Mouse (Mus musculus): ENCODE measurements around the gene Mad2l1bp.
A peak's percentile ranks its signal among the peaks of the same experiment; 100 is the strongest.

- TF ChIP-seq POLR2A (IDR thresholded peaks at IDR 0.05; ENCODE audit: low read depth, low read length) (no peak), NRF1 (IDR thresholded peaks at IDR 0.05; ENCODE audit: low read depth, low read length) (no peak), CHD1 (IDR thresholded peaks at IDR 0.05; ENCODE audit: low read depth, low read length) (no peak), SIN3A (IDR thresholded peaks at IDR 0.05; ENCODE audit: low read length) (no peak), EP300 (IDR thresholded peaks at IDR 0.05; ENCODE audit: low read length) (no peak), CTCF (conservative IDR thresholded peaks at IDR 0.05 in 1 of 2, IDR thresholded peaks at IDR 0.05 in 1 of 2; ENCODE audit: low read depth in 2 of 2, low read length in 2 of 2) (peak in 1 of 2 experiments; percentile 40; a peak in 2 of 4 replicates), MYC (IDR thresholded peaks at IDR 0.05; ENCODE audit: low read depth, low read length) (no peak), ZNF384 (IDR thresholded peaks at IDR 0.05; ENCODE audit: low read depth, low read length) (no peak), PAX5 (IDR thresholded peaks at IDR 0.05; ENCODE audit: low read length) (no peak), E2F4 (IDR thresholded peaks at IDR 0.05; ENCODE audit: insufficient replicate concordance, low read depth, low read length) (no peak), KAT2A (IDR thresholded peaks at IDR 0.05; ENCODE audit: insufficient replicate concordance, low read length) (no peak), MAX (IDR thresholded peaks at IDR 0.05; ENCODE audit: low read length) (no peak), ELF1 (IDR thresholded peaks at IDR 0.05; ENCODE audit: low read depth, low read length) (no peak)
These were observed 28.9 kb upstream of the Mad2l1bp start for GRCm38 (mm10) chr17:46182273-46182672.

Data from CH12.LX (cell line).